Mouse (Mus musculus): ENCODE results near the gene Mllt11.

DNA sequence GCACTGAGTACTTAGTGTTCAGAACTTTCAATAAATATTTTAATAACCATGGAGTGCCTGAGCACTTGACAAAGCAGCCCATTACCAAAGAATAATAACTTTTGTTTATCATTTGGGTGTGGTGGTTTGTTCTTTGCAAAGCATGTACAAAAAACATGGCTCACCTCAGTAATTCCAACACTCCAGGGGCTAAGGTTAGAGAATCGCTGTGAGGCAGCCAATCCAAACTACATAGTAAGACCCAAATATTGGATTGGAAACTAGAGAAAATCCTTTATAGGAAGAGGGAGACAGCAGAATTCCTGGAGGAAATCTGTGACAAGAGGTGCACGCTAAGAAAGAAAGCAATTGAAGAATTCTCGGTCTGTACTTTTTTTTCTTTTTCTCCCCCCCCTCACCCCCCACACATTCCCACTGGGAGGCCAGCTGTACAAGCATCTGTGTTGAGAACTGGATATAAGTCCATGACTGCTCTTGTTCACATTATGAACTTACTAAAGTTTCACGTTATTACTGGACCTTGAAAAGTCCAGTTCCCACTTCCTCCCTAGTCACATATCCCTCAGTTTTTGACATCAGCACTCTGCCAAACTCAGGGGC is 15.2 kb downstream of the Mllt11 start:
- TF ChIP-seq CTCF (IDR thresholded peaks at IDR 0.05; ENCODE audit: low read depth) (no peak), EP300 (optimal IDR thresholded peaks at IDR 0.05) (no peak)
